Mouse (Mus musculus): ENCODE results near the gene 4930518I15Rik.

DNA sequence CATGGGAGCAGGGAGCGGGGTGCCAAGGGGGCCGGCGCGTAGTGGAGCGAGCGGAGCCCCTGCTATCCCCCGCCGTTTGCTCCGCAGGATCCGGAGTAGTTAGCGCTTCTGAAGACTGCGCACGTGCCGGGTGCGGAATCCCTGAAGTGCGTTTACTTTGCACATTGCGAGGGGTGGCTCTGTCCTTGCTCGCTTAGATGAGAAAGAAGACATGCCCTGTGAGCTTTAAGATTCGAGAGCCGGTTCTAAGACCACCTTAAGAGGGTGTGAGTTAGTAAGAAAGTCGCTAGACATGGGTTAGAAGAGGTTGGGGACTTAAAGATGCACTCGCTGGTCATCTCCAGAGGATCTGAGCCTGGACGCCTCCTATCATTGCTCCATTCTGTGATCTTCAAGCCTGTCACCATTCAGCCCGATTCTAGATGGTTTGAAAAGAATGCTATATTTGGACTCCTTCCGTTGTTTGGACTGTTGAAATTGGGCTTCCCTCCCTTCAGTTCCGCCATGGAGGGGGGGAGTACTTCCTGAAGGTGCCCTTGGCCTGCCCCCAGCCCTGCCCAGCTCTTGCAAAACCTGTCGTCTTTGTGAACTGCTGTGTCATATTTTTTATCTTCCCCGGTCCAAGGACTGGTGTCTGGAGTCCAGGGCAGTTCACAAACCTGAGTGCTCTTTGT, 5.9 kb upstream of the 4930518I15Rik start:
- TF ChIP-seq POLR2A (IDR thresholded peaks at IDR 0.05; ENCODE audit: insufficient read depth, low read depth, low read length) (no peak), CTCF (IDR thresholded peaks at IDR 0.05; ENCODE audit: insufficient read depth, low read depth, low read length) (no peak)

All from olfactory bulb, adult 2 months (tissue).